Mouse (Mus musculus): ENCODE data around the gene Olfr1047.

DNA sequence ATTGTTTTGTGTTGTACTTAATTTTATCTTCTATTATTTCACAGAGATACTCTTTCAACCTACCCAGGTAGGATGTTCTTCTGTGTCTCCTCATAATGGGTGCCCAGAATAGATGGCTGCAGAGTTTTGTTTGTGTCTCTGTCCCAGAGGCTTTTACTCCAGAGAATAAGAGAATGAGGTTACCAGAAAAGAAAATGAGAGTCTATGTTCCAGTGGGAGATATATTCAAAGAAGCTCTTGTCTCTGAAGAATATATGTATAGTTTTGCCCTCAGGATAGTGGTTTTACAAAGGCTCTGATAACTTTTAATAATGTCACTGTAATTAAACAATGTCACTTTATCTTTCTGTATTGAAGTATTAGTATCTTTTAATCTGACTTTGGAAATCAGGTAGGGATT lies 45.6 kb downstream of the Olfr1047 start, which contains the start of gene Olfr52:
- TF ChIP-seq POLR2A (IDR thresholded peaks at IDR 0.05; ENCODE audit: borderline replicate concordance, insufficient read depth, low read length) (no peak), CTCF (IDR thresholded peaks at IDR 0.05; ENCODE audit: borderline replicate concordance, insufficient read depth, low read depth, low read length) (no peak)

All from cerebellum, adult 2 months (tissue).